10 mouse cellular contexts compared by ENCODE assay signal in genomic region chr12:85532221-85532612, GRCm38 (mm10). TPM values are rescaled to one million over a fixed set of nuclear protein-coding genes. Genes with fewer than 3 reads are reported as not detected.
DNase-seq lines count a peak whose midpoint lies in the region; ATAC-seq and TF ChIP-seq lines count a peak whose summit lies in the region.
"Had no signal": no experiment of that assay in that cellular context is flagged by ENCODE, and none has a peak within 500 bp of the region (broad histone marks: within the 10 kb centered on the region; RNA-seq: fewer than 3 reads in every experiment).

No protein-coding gene starts in this region.

- H3K4me1 ChIP-seq in hindbrain, postnatal 0 days (ENCODE audit: insufficient read depth, low read length): peaks cover 9% of the 10 kb centered on the region
- H3K4me1 ChIP-seq in hindbrain, embryonic 14.5 days (replicated peaks; ENCODE audit: control insufficient read depth, insufficient read depth, low read length): no peaks in the 10 kb centered on the region
- peaks cover 16% of the 10 kb centered on the region for H3K4me1 ChIP-seq in lung, embryonic 16.5 days (replicated peaks; ENCODE audit: control insufficient read depth, insufficient read depth, low read length)
- H3K4me1 ChIP-seq in liver, embryonic 16.5 days (ENCODE audit: control insufficient read depth, low read depth, low read length): no peaks in the 10 kb centered on the region
- H3K4me1 ChIP-seq: hindbrain, embryonic 12.5 days had no signal

- no peak; the same call in 1 of the 2 replicates for ATAC-seq in hindbrain, postnatal 0 days
- ATAC-seq in hindbrain, embryonic 14.5 days (ENCODE audit: low FRiP score): no peak
- peak; percentile 71 for ATAC-seq in lung, embryonic 16.5 days (ENCODE audit: low read depth)
- no peak for ATAC-seq in liver, embryonic 16.5 days (ENCODE audit: low read depth)
- ATAC-seq: forebrain, postnatal 0 days had no signal

- H3K27me3 ChIP-seq in hindbrain, postnatal 0 days (ENCODE audit: insufficient read depth, low read length): no peaks in the 10 kb centered on the region
- no peaks in the 10 kb centered on the region for H3K27me3 ChIP-seq in hindbrain, embryonic 14.5 days (ENCODE audit: control insufficient read depth, insufficient read depth, low read length)
- H3K27me3 ChIP-seq in lung, embryonic 16.5 days (ENCODE audit: control insufficient read depth, insufficient read depth, low read depth, low read length): no peaks in the 10 kb centered on the region; the same call in 1 of the 2 replicates
- no peaks in the 10 kb centered on the region for H3K27me3 ChIP-seq in liver, embryonic 16.5 days (ENCODE audit: control insufficient read depth, insufficient read depth, low read depth, low read length)
- H3K27me3 ChIP-seq: hindbrain, embryonic 12.5 days had no signal

- no peak overlapping the region for H3K4me2 ChIP-seq in hindbrain, postnatal 0 days (ENCODE audit: low read depth, low read length)
- no peak overlapping the region for H3K4me2 ChIP-seq in hindbrain, embryonic 14.5 days (replicated peaks)
- no peak overlapping the region for H3K4me2 ChIP-seq in lung, embryonic 16.5 days (ENCODE audit: low read depth, low read length)
- 0 out of 2 replicates have a peak overlapping the region, but pooled peaks have one; percentile 15 for H3K4me2 ChIP-seq in liver, embryonic 16.5 days (ENCODE audit: low read depth, low read length)
- H3K4me2 ChIP-seq: hindbrain, embryonic 12.5 days had no signal

- H3K9ac ChIP-seq in hindbrain, postnatal 0 days (replicated peaks; ENCODE audit: low read length): no peak overlapping the region
- no peak overlapping the region for H3K9ac ChIP-seq in hindbrain, embryonic 14.5 days
- no peak overlapping the region for H3K9ac ChIP-seq in lung, embryonic 16.5 days (ENCODE audit: low read length)
- H3K9ac ChIP-seq in liver, embryonic 16.5 days (ENCODE audit: low read depth, low read length): no peak overlapping the region
- H3K9ac ChIP-seq: forebrain, postnatal 0 days; hindbrain, embryonic 12.5 days had no signal

- H3K36me3 ChIP-seq in hindbrain, postnatal 0 days (ENCODE audit: insufficient read depth, low read length): no peaks in the 10 kb centered on the region
- H3K36me3 ChIP-seq in hindbrain, embryonic 14.5 days (replicated peaks; ENCODE audit: control insufficient read depth, insufficient read depth): no peaks in the 10 kb centered on the region
- no peaks in the 10 kb centered on the region for H3K36me3 ChIP-seq in lung, embryonic 16.5 days (ENCODE audit: control insufficient read depth, insufficient read depth, low read length)
- no peaks in the 10 kb centered on the region for H3K36me3 ChIP-seq in liver, embryonic 16.5 days (ENCODE audit: control insufficient read depth, insufficient read depth)
- H3K36me3 ChIP-seq: hindbrain, embryonic 12.5 days had no signal

- H3K9me3 ChIP-seq in hindbrain, postnatal 0 days (ENCODE audit: low read length): no peaks in the 10 kb centered on the region
- no peaks in the 10 kb centered on the region for H3K9me3 ChIP-seq in hindbrain, embryonic 14.5 days (ENCODE audit: control insufficient read depth, low read length)
- H3K9me3 ChIP-seq in lung, embryonic 16.5 days (ENCODE audit: control insufficient read depth, low read length): no peaks in the 10 kb centered on the region; the same call in 1 of the 2 replicates
- no peaks in the 10 kb centered on the region for H3K9me3 ChIP-seq in liver, embryonic 16.5 days (replicated peaks; ENCODE audit: control insufficient read depth, low read length)
- H3K9me3 ChIP-seq: hindbrain, embryonic 12.5 days had no signal

- 81% methylated on average over 3 of the region's 3 CpGs for WGBS in hindbrain, postnatal 0 days
- WGBS in hindbrain, embryonic 14.5 days: 86% methylated on average over 3 of the region's 3 CpGs
- 47% methylated on average over 3 of the region's 3 CpGs for WGBS in lung, embryonic 16.5 days
- WGBS in liver, embryonic 16.5 days (ENCODE audit: insufficient replicate concordance): 61% methylated on average over 3 of the region's 3 CpGs

- TF ChIP-seq CTCF in hindbrain, postnatal 0 days (IDR thresholded peaks at IDR 0.05; ENCODE audit: low read depth): no peak

- peak overlapping the region; percentile 64; the same call in 1 of the 2 replicates for H3K27ac ChIP-seq in hindbrain, postnatal 0 days
- H3K27ac ChIP-seq in hindbrain, embryonic 14.5 days: no peak overlapping the region
- H3K27ac ChIP-seq in lung, embryonic 16.5 days (ENCODE audit: low read length): peak overlapping the region; percentile 85
- peak overlapping the region; percentile 70 for H3K27ac ChIP-seq in liver, embryonic 16.5 days (ENCODE audit: low read length)
- H3K27ac ChIP-seq: hindbrain, embryonic 12.5 days had no signal

- no peak overlapping the region for H3K4me3 ChIP-seq in hindbrain, postnatal 0 days (ENCODE audit: low read length)
- H3K4me3 ChIP-seq in hindbrain, embryonic 14.5 days (replicated peaks; ENCODE audit: low read length): no peak overlapping the region
- no peak overlapping the region for H3K4me3 ChIP-seq in lung, embryonic 16.5 days (ENCODE audit: low read length)
- H3K4me3 ChIP-seq in liver, embryonic 16.5 days (ENCODE audit: low read depth, low read length): no peak overlapping the region
- H3K4me3 ChIP-seq: hindbrain, embryonic 12.5 days had no signal

- no peak for DNase-seq in hindbrain, postnatal 0 days (ENCODE audit: low spot score)
- no peak for DNase-seq in hindbrain, embryonic 14.5 days (ENCODE audit: low spot score)
- DNase-seq in lung, postnatal 25 days (ENCODE audit: low spot score): no peak
- DNase-seq in testis, postnatal 10 days (ENCODE audit: low spot score): peak; percentile 62
- no peak for DNase-seq in yolk sac, embryonic 10.5 days (ENCODE audit: low spot score)
- DNase-seq: cerebellum, adult 11-12 months had no signal

RNA-seq across cellular contexts. Expression of gene Fos, which starts 58.5 kb away (rescaled TPM):
- 20.7 and 23.4 TPM in 2 replicates for total RNA-seq in hindbrain, postnatal 0 days (2014; rRNA removed)
- 12.1 and 13.5 TPM in 2 replicates for polyA plus RNA-seq in hindbrain, postnatal 0 days (2015; fragmentation: Nextera tagmentation; extraction: Ambion mirVana)
- 2.7 and 3.4 TPM in 2 replicates for polyA plus RNA-seq in hindbrain, embryonic 14.5 days (2014; fragmentation: Nextera tagmentation; extraction: Ambion mirVana)
- 6.8 and 7.9 TPM in 2 replicates for polyA plus RNA-seq in lung, embryonic 16.5 days (2015; fragmentation: Nextera tagmentation; extraction: Ambion mirVana)
- polyA plus RNA-seq in liver, embryonic 16.5 days (2015; fragmentation: Nextera tagmentation; extraction: Ambion mirVana): 1.1 and 1.6 TPM in 2 replicates
